Mouse (Mus musculus) neural tube, embryonic 14.5 days (tissue): ENCODE data around the gene Rxra. TPM values are rescaled to one million over a fixed set of nuclear protein-coding genes. Genes with fewer than 3 reads are reported as not detected.

Experiments used
- ATAC-seq: fragments of 200-750 bp; cut with Nextera tagmentation; 2 replicates; pipeline ENCODE4 v1.8.0; 2017; ENCODE audit warnings: low read depth, mild to moderate bottlenecking, moderate TSS enrichment, moderate library complexity
- H3K27ac ChIP-seq: fragments of 300-500 bp; sonication (generic); 2 replicates; pipeline ENCODE4 v1.5.1; 2014; ENCODE audit warnings: low read depth, mild to moderate bottlenecking, control low read depth, low read length, moderate library complexity, mixed read lengths
- H3K27me3 ChIP-seq: fragments of 300-500 bp; sonication (generic); 2 replicates; pipeline ENCODE4 v1.6.1; 2014; ENCODE audit warnings: low read length; ENCODE audit not compliant: control insufficient read depth, insufficient read depth
- H3K36me3 ChIP-seq: fragments of 300-500 bp; sonication (generic); 2 replicates; pipeline ENCODE4 v1.6.1; 2014; ENCODE audit warnings: low read length, mixed read lengths; ENCODE audit not compliant: control insufficient read depth, insufficient read depth
- H3K4me1 ChIP-seq: fragments of 300-500 bp; sonication (generic); 2 replicates; pipeline ENCODE4 v1.6.1; 2014; ENCODE audit warnings: low read length; ENCODE audit not compliant: control insufficient read depth, insufficient read depth
- H3K4me2 ChIP-seq: fragments of 300-500 bp; sonication (generic); 2 replicates; pipeline ENCODE4 v1.6.1; 2014; ENCODE audit warnings: mild to moderate bottlenecking, low read depth, low read length, control low read depth
- H3K4me3 ChIP-seq: fragments of 300-500 bp; sonication (generic); 2 replicates; pipeline ENCODE4 v1.5.1; 2014; ENCODE audit warnings: low read depth, low read length, control low read depth, mixed read lengths
- H3K9ac ChIP-seq: fragments of 300-500 bp; sonication (generic); replicated peaks from 2 replicates; pipeline ENCODE4 v1.6.1; 2014; ENCODE audit warnings: low read depth, mild to moderate bottlenecking, control low read depth, low read length, mixed read lengths
- H3K9me3 ChIP-seq: fragments of 300-500 bp; sonication (generic); 2 replicates; pipeline ENCODE4 v1.6.1; 2016; ENCODE audit warnings: low read length; ENCODE audit not compliant: control insufficient read depth
- WGBS: fragments of 180-500 bp; shearing (Covaris S2); extraction: QIAGEN DNeasy Blood & Tissue Kit; methylation state at CpG from one replicate; pipeline ENCODE4 v1.1.7; 2014; 5-methylcytosine and 5-hydroxymethylcytosine counted together
- polyA plus RNA-seq: library from polyadenylated mRNA; unstranded; fragments of >200 nt; fragmentation: Nextera tagmentation; extraction: Ambion mirVana; gene quantifications from 2 replicates; pipeline ENCODE4 v1.2.1, GENCODE M21; 2014

Rxra gene
- polyA plus RNA-seq, 1 experiment from 2014 or later: 1.6 TPM

- H3K9me3 ChIP-seq: no peaks in the 10 kb centered on the region
- no peak overlapping the region for H3K4me3 ChIP-seq
- no peaks in the 10 kb centered on the region for H3K27me3 ChIP-seq
- H3K4me2 ChIP-seq: no peak overlapping the region
- WGBS: 19% methylated on average over 3 of the region's 3 CpGs
- no peak overlapping the region for H3K9ac ChIP-seq
- no peaks in the 10 kb centered on the region for H3K36me3 ChIP-seq
- no peak overlapping the region for H3K27ac ChIP-seq
- peak; percentile 60; the same call in 1 of the 2 replicates for ATAC-seq
- H3K4me1 ChIP-seq: no peaks in the 10 kb centered on the region
Observed at GRCm38 (mm10) chr2:27640900-27641479, 35.2 kb upstream of the Rxra start.

DNA sequence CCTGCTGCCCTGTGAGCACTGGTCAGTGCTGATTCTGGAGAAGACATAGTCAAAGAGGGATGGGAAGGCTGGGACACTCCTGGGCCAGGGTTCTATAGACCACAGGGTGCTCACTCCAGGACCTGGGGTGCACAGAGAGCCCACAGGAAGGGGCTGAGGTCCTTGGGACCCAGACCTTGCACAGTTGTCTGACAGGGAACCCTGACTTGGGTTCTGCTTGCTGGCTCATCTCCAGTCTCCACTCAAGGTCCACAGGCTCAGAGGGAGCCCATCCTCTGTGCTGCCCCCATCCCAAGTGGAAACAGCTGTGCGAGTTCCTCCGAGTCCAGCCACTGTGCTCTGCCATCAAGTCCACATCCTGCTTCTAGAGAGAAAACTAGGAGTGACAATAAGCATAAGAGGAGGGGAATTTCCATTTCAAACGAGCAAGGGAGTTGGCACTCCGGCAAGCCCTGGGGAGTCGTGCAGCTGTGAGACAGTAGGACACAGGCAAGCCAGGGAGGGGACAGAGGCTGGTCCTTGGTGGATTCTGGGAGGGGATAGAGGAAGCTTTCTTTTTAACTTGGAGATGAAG is 31.6 kb upstream of the Rxra start:
- H3K27ac ChIP-seq: no peak overlapping the region
- no peak overlapping the region for H3K4me2 ChIP-seq
- no peak overlapping the region for H3K9ac ChIP-seq
- no peaks in the 10 kb centered on the region for H3K9me3 ChIP-seq
- 34% methylated on average over 5 of the region's 5 CpGs for WGBS
- no peaks in the 10 kb centered on the region for H3K27me3 ChIP-seq
- H3K4me3 ChIP-seq: no peak overlapping the region
- H3K4me1 ChIP-seq: no peaks in the 10 kb centered on the region
- no peaks in the 10 kb centered on the region for H3K36me3 ChIP-seq
- no peak for ATAC-seq

GRCm38 (mm10) chr2:27645471-27645870 is 30.8 kb upstream of the Rxra start:
- ATAC-seq: no peak
- Histone ChIP-seq H3K27me3 (no peaks in the 10 kb centered on the region), H3K9ac (no peak overlapping the region), H3K36me3 (no peaks in the 10 kb centered on the region), H3K4me1 (peaks cover 8% of the 10 kb centered on the region; the same call in 1 of the 2 replicates), H3K4me3 (no peak overlapping the region), H3K4me2 (no peak overlapping the region), H3K27ac (no peak overlapping the region), H3K9me3 (no peaks in the 10 kb centered on the region)
- 55% methylated on average over 3 of the region's 3 CpGs for WGBS

GRCm38 (mm10) chr2:27649862-27650661 is 26.2 kb upstream of the Rxra start:
- no peak overlapping the region for H3K4me2 ChIP-seq
- H3K4me1 ChIP-seq: peaks cover 9% of the 10 kb centered on the region; the same call in 1 of the 2 replicates
- H3K9ac ChIP-seq: 0 out of 2 replicates have a peak overlapping the region, but pooled peaks have one; percentile 5
- H3K27ac ChIP-seq: 0 out of 2 replicates have a peak overlapping the region, but pooled peaks have one; percentile 16
- no peak; the same call in 1 of the 2 replicates for ATAC-seq
- H3K9me3 ChIP-seq: no peaks in the 10 kb centered on the region
- no peak overlapping the region for H3K4me3 ChIP-seq
- H3K27me3 ChIP-seq: no peaks in the 10 kb centered on the region
- WGBS: 24% methylated on average over 8 of the region's 8 CpGs
- no peaks in the 10 kb centered on the region for H3K36me3 ChIP-seq

DNA sequence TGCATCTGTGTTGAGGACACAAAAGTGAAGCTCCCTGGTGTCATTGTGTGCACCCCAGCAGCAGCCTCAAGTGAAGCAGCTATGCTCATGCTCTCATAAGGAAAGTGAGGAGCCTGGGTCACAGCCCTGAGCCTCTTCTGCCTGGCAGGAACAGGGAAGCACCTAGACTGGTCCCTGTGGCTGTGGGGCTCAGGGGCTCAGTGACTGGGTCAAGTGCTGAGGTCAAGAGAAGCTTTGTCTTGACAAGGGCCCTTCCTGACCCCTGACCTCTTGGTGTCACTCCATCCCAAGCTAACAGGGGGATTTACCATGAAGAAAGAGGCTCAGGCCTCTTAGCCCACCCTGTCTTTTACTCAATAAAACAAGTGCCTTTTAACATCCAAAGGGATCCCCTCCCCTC is 25.2 kb upstream of the Rxra start:
- Histone ChIP-seq H3K27me3 (no peaks in the 10 kb centered on the region), H3K4me1 (peaks cover 9% of the 10 kb centered on the region; the same call in 1 of the 2 replicates), H3K4me2 (no peak overlapping the region), H3K9ac (no peak overlapping the region), H3K27ac (no peak overlapping the region), H3K4me3 (no peak overlapping the region), H3K9me3 (no peaks in the 10 kb centered on the region), H3K36me3 (no peaks in the 10 kb centered on the region)
- no peak for ATAC-seq

DNA sequence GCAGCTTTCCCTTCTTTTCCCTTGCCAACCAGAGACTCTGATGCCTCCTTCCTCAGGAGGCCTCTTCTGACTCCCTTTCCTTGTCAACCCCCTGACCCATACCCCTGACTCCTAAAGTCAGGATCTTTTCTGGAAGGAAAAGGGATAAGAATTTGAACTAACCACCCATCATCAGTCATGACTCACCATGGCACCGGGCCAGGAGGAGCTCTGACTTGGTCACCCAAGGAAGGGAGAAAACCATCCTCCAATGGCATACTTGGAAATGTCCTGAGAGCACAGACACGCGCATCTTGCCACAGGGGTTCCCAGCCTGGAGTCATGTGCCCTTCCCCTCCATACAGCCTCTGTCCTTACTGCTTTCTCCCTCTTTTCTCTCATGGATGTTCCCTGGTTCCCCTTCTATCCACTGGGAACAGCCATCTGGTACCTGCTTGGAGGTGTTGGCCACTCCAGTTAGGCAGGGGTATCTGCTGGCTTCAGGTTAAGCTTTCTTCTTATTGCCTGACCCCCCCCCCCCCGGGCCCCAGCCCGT is 22.7 kb upstream of the Rxra start:
- no peak overlapping the region for H3K27ac ChIP-seq
- 74% methylated on average over 5 of the region's 5 CpGs for WGBS
- H3K27me3 ChIP-seq: no peaks in the 10 kb centered on the region
- H3K4me1 ChIP-seq: peaks cover 9% of the 10 kb centered on the region; the same call in 1 of the 2 replicates
- H3K4me2 ChIP-seq: no peak overlapping the region
- no peak for ATAC-seq
- H3K36me3 ChIP-seq: no peaks in the 10 kb centered on the region
- H3K9ac ChIP-seq: no peak overlapping the region
- H3K9me3 ChIP-seq: no peaks in the 10 kb centered on the region
- H3K4me3 ChIP-seq: no peak overlapping the region

DNA sequence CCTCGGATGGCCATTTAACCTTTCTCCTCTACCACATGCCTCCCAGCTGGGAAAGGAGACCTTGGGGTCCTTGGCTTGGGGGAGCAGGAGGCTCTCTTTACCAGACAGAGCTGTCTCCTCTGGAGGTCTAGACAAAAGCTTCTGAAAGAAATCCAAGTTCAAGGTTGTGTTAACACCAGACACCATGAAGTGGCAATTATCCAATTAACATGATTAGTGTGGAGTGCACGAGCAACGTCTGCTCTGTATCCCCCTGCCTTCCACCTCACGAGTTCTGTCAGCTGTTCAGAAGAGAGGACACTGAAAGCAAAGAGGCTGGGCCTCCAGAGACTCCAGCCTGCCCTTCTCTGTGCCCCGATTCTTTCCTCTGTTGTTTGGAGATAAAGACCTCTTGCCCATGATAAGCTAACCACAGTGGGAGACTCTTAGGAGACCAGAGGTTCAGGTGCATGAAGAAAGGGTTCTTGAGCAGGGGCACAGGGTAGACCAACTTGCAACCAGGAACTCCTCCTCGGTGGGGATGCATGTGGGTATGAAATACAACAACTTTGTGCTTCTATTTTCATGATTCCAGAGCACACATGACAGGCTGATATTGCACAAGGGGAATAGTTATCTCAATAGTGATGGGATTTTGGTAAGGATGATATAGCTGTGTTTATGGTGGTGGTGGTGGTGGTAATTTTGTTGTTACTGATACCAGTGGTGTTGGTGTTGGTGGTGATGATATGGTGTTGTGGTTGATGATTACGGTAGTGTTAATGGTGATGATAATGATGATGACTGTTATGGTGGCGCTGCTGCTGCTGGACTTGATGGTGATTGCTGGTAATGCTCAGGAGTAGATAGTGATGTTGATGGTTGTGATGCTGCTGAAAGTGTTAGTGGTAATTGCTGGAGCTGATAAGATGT is 21.7 kb upstream of the Rxra start:
- H3K4me1 ChIP-seq: peaks cover 9% of the 10 kb centered on the region; the same call in 1 of the 2 replicates
- no peak overlapping the region for H3K4me2 ChIP-seq
- H3K27me3 ChIP-seq: no peaks in the 10 kb centered on the region
- ATAC-seq: no peak
- H3K36me3 ChIP-seq: no peaks in the 10 kb centered on the region
- no peak overlapping the region for H3K9ac ChIP-seq
- no peak overlapping the region for H3K27ac ChIP-seq
- no peaks in the 10 kb centered on the region for H3K9me3 ChIP-seq
- H3K4me3 ChIP-seq: no peak overlapping the region
- WGBS: 61% methylated on average over 8 of the region's 8 CpGs

- H3K27me3 ChIP-seq: no peaks in the 10 kb centered on the region
- ATAC-seq: no peak
- H3K27ac ChIP-seq: no peak overlapping the region
- no peak overlapping the region for H3K9ac ChIP-seq
- H3K4me1 ChIP-seq: no peaks in the 10 kb centered on the region
- H3K4me3 ChIP-seq: no peak overlapping the region
- no peaks in the 10 kb centered on the region for H3K9me3 ChIP-seq
- no peaks in the 10 kb centered on the region for H3K36me3 ChIP-seq
- no peak overlapping the region for H3K4me2 ChIP-seq
Observed at GRCm38 (mm10) chr2:27656576-27656975, 19.7 kb upstream of the Rxra start.
